Mouse (Mus musculus): ENCODE data around the gene Pear1.

DNA sequence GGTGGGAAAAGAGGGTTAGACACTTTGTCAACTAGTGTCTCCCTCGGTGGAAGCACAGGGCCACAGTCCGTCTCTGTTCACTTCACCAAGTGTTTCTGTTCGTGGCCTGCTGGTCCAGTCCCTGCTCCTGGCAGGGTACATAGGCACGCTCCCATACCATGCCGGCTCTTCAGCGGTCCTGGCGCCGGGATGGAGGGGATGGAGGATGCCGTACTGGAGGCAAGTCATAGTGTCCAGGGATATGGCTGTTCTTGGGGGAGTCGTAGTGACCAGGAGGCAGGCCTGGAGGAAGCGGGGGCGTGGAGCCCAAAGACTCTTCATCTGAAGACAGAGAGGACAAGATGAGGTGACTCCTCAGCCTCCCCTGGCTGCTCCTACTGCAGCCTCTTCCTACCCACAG is 74.1 kb downstream of the Pear1 start:
- no peak for TF ChIP-seq CTCF (IDR thresholded peaks at IDR 0.05; ENCODE audit: control insufficient read depth, insufficient read depth, low read length)
- no peak for TF ChIP-seq POLR2A (IDR thresholded peaks at IDR 0.05; ENCODE audit: borderline replicate concordance, control insufficient read depth, low read depth, low read length)
